Mouse (Mus musculus) limb, embryonic 15.5 days (tissue): Measurements from ENCODE around the gene Kcnk16. TPM values are rescaled to one million over a fixed set of nuclear protein-coding genes. Genes with fewer than 3 reads are reported as not detected.

ENCODE experiments used
- ATAC-seq: fragments of 200-750 bp; cut with Nextera tagmentation; 2 replicates; pipeline ENCODE4 v1.8.0; 2017; ENCODE audit warnings: low read depth, moderate TSS enrichment; ENCODE audit not compliant: insufficient number of reproducible peaks, low FRiP score, low TSS enrichment
- H3K27ac ChIP-seq: fragments of 300-500 bp; sonication (generic); 2 replicates; pipeline ENCODE4 v1.5.1; 2015; ENCODE audit warnings: moderate library complexity, mild to moderate bottlenecking, inconsistent platforms
- H3K27me3 ChIP-seq: fragments of 300-500 bp; sonication (generic); 2 replicates; pipeline ENCODE4 v1.6.1; 2015; ENCODE audit warnings: inconsistent platforms
- H3K36me3 ChIP-seq: fragments of 300-500 bp; sonication (generic); 2 replicates; pipeline ENCODE4 v1.6.1; 2015; ENCODE audit warnings: inconsistent platforms
- H3K4me1 ChIP-seq: fragments of 300-500 bp; sonication (generic); 2 replicates; pipeline ENCODE4 v1.6.1; 2015; ENCODE audit warnings: inconsistent platforms
- H3K4me2 ChIP-seq: fragments of 300-500 bp; sonication (generic); 2 replicates; pipeline ENCODE4 v1.6.1; 2015; ENCODE audit warnings: mild to moderate bottlenecking, inconsistent platforms
- H3K4me3 ChIP-seq: fragments of 300-500 bp; sonication (generic); 2 replicates; pipeline ENCODE4 v1.5.1; 2015; ENCODE audit warnings: mild to moderate bottlenecking, inconsistent platforms
- H3K9ac ChIP-seq: fragments of 300-500 bp; sonication (generic); 2 replicates; pipeline ENCODE4 v1.6.1; 2015; ENCODE audit warnings: inconsistent platforms
- H3K9me3 ChIP-seq: fragments of 300-500 bp; sonication (generic); 2 replicates; pipeline ENCODE4 v1.6.1; 2016; ENCODE audit warnings: inconsistent platforms
- WGBS: fragments of 180-500 bp; shearing (Covaris S2); methylation state at CpG from one replicate; pipeline ENCODE4 v1.1.7; 2015; 5-methylcytosine and 5-hydroxymethylcytosine counted together
- polyA plus RNA-seq: library from polyadenylated mRNA; unstranded; fragments of >200 nt; fragmentation: Nextera tagmentation; extraction: Ambion mirVana; gene quantifications from 2 replicates; pipeline ENCODE4 v1.2.1, GENCODE M21; 2015

Gene Kcnk16
- polyA plus RNA-seq, 1 experiment from 2014 or later = 0.17 TPM

- 72% methylated on average over 14 of the region's 14 CpGs for whole genome bisulfite sequencing
- H3K9ac ChIP-seq = no peak overlapping the region
- ATAC-seq = no peak
Observed at GRCm38 (mm10) chr14:20250237-20251171, 18.5 kb downstream of the Kcnk16 start.

GRCm38 (mm10) chr14:20248001-20248400 lies 21.0 kb downstream of the Kcnk16 start:
- Histone ChIP-seq H3K9ac (no peak overlapping the region), H3K4me1 (peaks cover 6% of the 10 kb centered on the region; the same call in 1 of the 2 replicates), H3K9me3 (no peaks in the 10 kb centered on the region), H3K27ac (no peak overlapping the region), H3K27me3 (no peaks in the 10 kb centered on the region), H3K36me3 (no peaks in the 10 kb centered on the region), H3K4me3 (no peak overlapping the region), H3K4me2 (no peak overlapping the region)
- WGBS = 91% methylated on average over 3 of the region's 3 CpGs
- no peak for ATAC-seq

More at GRCm38 (mm10) chr14:20250237-20251171, 18.5 kb downstream of the Kcnk16 start:
- H3K4me1 ChIP-seq = peaks cover 6% of the 10 kb centered on the region; the same call in 1 of the 2 replicates
- H3K9me3 ChIP-seq = no peaks in the 10 kb centered on the region
- no peak overlapping the region for H3K27ac ChIP-seq
- no peak overlapping the region for H3K4me3 ChIP-seq
- no peak overlapping the region for H3K4me2 ChIP-seq
- no peaks in the 10 kb centered on the region for H3K36me3 ChIP-seq
- H3K27me3 ChIP-seq = no peaks in the 10 kb centered on the region

- H3K4me1 ChIP-seq = peaks cover 6% of the 10 kb centered on the region; the same call in 1 of the 2 replicates
- H3K4me3 ChIP-seq = no peak overlapping the region
- no peaks in the 10 kb centered on the region for H3K36me3 ChIP-seq
- H3K4me2 ChIP-seq = no peak overlapping the region
- H3K9ac ChIP-seq = no peak overlapping the region
- no peaks in the 10 kb centered on the region for H3K27me3 ChIP-seq
- no peaks in the 10 kb centered on the region for H3K9me3 ChIP-seq
- 60% methylated on average over 11 of the region's 11 CpGs for WGBS
- ATAC-seq = no peak
- H3K27ac ChIP-seq = no peak overlapping the region
Observed at GRCm38 (mm10) chr14:20246811-20247266, 22.2 kb downstream of the Kcnk16 start.

GRCm38 (mm10) chr14:20245861-20246260 lies 23.1 kb downstream of the Kcnk16 start:
- ATAC-seq = no peak
- H3K4me2 ChIP-seq = no peak overlapping the region
- H3K9me3 ChIP-seq = no peaks in the 10 kb centered on the region
- WGBS = 75% methylated on average over 5 of the region's 5 CpGs
- no peaks in the 10 kb centered on the region for H3K27me3 ChIP-seq
- no peak overlapping the region for H3K27ac ChIP-seq
- H3K36me3 ChIP-seq = no peaks in the 10 kb centered on the region
- H3K4me3 ChIP-seq = no peak overlapping the region
- H3K9ac ChIP-seq = no peak overlapping the region
- H3K4me1 ChIP-seq = peaks cover 4% of the 10 kb centered on the region; the same call in 1 of the 2 replicates

GRCm38 (mm10) chr14:20245318-20245717 lies 23.7 kb downstream of the Kcnk16 start:
- H3K9me3 ChIP-seq = no peaks in the 10 kb centered on the region
- H3K27ac ChIP-seq = no peak overlapping the region
- no peak for ATAC-seq
- H3K4me2 ChIP-seq = no peak overlapping the region
- 36% methylated on average over 2 of the region's 2 CpGs for WGBS
- no peak overlapping the region for H3K4me3 ChIP-seq
- H3K9ac ChIP-seq = no peak overlapping the region
- H3K4me1 ChIP-seq = no peaks in the 10 kb centered on the region
- H3K27me3 ChIP-seq = no peaks in the 10 kb centered on the region
- H3K36me3 ChIP-seq = no peaks in the 10 kb centered on the region

GRCm38 (mm10) chr14:20243158-20243557 lies 25.8 kb downstream of the Kcnk16 start:
- no peaks in the 10 kb centered on the region for H3K4me1 ChIP-seq
- WGBS = 61% methylated on average over 3 of the region's 3 CpGs
- H3K9ac ChIP-seq = no peak overlapping the region
- ATAC-seq = no peak
- H3K4me2 ChIP-seq = no peak overlapping the region
- no peaks in the 10 kb centered on the region for H3K27me3 ChIP-seq
- H3K27ac ChIP-seq = no peak overlapping the region
- H3K4me3 ChIP-seq = no peak overlapping the region
- no peaks in the 10 kb centered on the region for H3K9me3 ChIP-seq
- no peaks in the 10 kb centered on the region for H3K36me3 ChIP-seq

GRCm38 (mm10) chr14:20242454-20242853 lies 26.5 kb downstream of the Kcnk16 start:
- Histone ChIP-seq H3K4me2 (no peak overlapping the region), H3K9me3 (no peaks in the 10 kb centered on the region), H3K4me3 (no peak overlapping the region), H3K27me3 (no peaks in the 10 kb centered on the region), H3K36me3 (no peaks in the 10 kb centered on the region), H3K9ac (no peak overlapping the region), H3K4me1 (no peaks in the 10 kb centered on the region), H3K27ac (no peak overlapping the region)
- no peak for ATAC-seq
- 71% methylated on average over 8 of the region's 8 CpGs for WGBS

GRCm38 (mm10) chr14:20234403-20234802 lies 34.6 kb downstream of the Kcnk16 start:
- no peaks in the 10 kb centered on the region for H3K9me3 ChIP-seq
- ATAC-seq = no peak

GRCm38 (mm10) chr14:20233016-20233980 lies 35.7 kb downstream of the Kcnk16 start:
- no peaks in the 10 kb centered on the region for H3K4me1 ChIP-seq
- H3K36me3 ChIP-seq = no peaks in the 10 kb centered on the region
- no peak for ATAC-seq
- no peak overlapping the region for H3K9ac ChIP-seq
- WGBS = 63% methylated on average over 11 of the region's 11 CpGs
- H3K9me3 ChIP-seq = no peaks in the 10 kb centered on the region
- no peak overlapping the region for H3K27ac ChIP-seq
- no peak overlapping the region for H3K4me2 ChIP-seq
- no peak overlapping the region for H3K4me3 ChIP-seq
- no peaks in the 10 kb centered on the region for H3K27me3 ChIP-seq

More at GRCm38 (mm10) chr14:20234403-20234802, 34.6 kb downstream of the Kcnk16 start:
- H3K9ac ChIP-seq = no peak overlapping the region
- H3K4me1 ChIP-seq = no peaks in the 10 kb centered on the region
- H3K27ac ChIP-seq = no peak overlapping the region
- WGBS = 84% methylated on average over 2 of the region's 2 CpGs
- H3K4me2 ChIP-seq = no peak overlapping the region
- no peaks in the 10 kb centered on the region for H3K36me3 ChIP-seq
- H3K4me3 ChIP-seq = no peak overlapping the region
- no peaks in the 10 kb centered on the region for H3K27me3 ChIP-seq

- Histone ChIP-seq H3K9ac (no peak overlapping the region), H3K27me3 (no peaks in the 10 kb centered on the region), H3K4me2 (no peak overlapping the region), H3K4me1 (no peaks in the 10 kb centered on the region), H3K4me3 (no peak overlapping the region), H3K36me3 (no peaks in the 10 kb centered on the region), H3K27ac (no peak overlapping the region), H3K9me3 (no peaks in the 10 kb centered on the region)
- 79% methylated on average over 7 of the region's 7 CpGs for WGBS
- no peak for ATAC-seq
Observed at GRCm38 (mm10) chr14:20230063-20230491, 38.9 kb downstream of the Kcnk16 start.

GRCm38 (mm10) chr14:20229437-20229836 lies 39.6 kb downstream of the Kcnk16 start:
- no peaks in the 10 kb centered on the region for H3K27me3 ChIP-seq
- H3K36me3 ChIP-seq = no peaks in the 10 kb centered on the region
- no peak overlapping the region for H3K9ac ChIP-seq
- H3K4me1 ChIP-seq = 0 out of 2 replicates have a peak, but pooled peaks cover 1% of the 10 kb centered on the region
- H3K27ac ChIP-seq = no peak overlapping the region
- no peak for ATAC-seq
- no peaks in the 10 kb centered on the region for H3K9me3 ChIP-seq
- H3K4me3 ChIP-seq = no peak overlapping the region
- 58% methylated on average over 6 of the region's 6 CpGs for WGBS
- H3K4me2 ChIP-seq = no peak overlapping the region
